Mouse (Mus musculus) liver, adult 2 months (tissue): Measurements from ENCODE around the gene Gadd45a.

Experiments
- CTCF ChIP-seq: fragments of 200-500 bp; IDR thresholded peaks from 2 replicates; pipeline ENCODE4 v1.5.1; 2011; ENCODE audit warnings: low read depth, low read length, control low read depth
- POLR2A ChIP-seq: fragments of 200-500 bp; IDR thresholded peaks from 2 replicates; pipeline ENCODE4 v1.6.1; 2011; ENCODE audit warnings: low read length, control low read depth; ENCODE audit not compliant: insufficient read depth; ENCODE audit errors: extremely low read depth

DNA sequence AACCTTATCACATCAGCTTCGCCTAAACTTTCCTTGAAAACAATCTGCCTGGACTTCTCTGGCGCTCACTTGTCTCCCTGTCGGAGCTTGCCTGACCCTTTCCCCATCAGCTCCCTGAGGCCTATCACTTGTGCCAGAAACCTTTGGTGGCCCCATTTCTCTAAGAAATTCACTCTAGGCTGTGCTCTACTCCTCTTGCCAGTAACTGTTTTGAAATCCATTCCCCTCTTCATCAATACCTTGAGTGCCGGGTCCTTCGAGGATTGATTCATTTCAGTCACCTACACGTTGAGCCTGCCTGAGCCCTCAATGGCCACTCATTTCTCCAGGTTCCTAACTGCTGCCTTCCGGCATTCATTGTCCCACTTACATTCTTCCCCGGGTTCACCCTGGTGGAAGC, 44.5 kb downstream of the Gadd45a start:
- TF ChIP-seq CTCF = no peak
- TF ChIP-seq POLR2A = no peak
